Mouse (Mus musculus): ENCODE measurements around the gene Nmnat1.
"Not testable (repeated sequence)": the region's sequence is repeated elsewhere in the genome, so short reads cannot be mapped to it uniquely, and the experiment has no call there.

Nmnat1 gene

DNA sequence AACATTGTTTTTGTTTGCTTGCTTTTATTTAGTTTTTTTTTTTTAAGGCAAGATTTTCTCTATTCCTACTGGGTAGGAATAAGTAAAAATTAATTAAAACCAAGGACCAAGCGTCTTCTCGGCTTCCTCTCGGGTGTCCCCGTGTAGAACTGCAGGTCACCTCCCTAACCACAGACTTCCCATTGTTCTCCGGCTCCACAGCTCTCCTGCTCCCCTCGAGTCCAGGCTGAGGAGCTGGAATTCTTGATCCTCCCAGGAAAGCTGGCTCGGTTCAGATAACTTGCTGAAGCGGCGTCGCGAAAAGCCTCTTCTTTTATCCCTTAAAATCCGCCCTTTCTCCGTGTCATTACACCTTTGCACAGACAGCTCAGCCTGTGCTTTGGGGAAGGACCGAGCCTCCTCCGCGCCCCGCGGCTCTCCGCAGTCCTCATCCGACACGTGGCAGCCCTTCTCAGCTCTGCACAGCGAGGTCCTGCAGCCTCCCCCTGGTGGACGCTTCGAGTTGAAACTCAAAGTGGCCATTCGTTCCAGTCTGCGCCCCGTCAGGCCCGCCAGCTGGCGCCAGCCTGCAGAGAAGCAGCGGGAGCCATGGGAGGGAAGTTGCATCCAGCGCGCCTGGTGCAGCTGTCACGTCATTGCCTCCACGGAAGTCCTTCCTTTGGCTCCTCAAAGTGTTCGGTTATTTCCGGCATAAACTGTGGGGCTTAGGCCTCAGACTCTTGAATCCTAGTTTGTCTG lies 39.9 kb downstream of the Nmnat1 start:
- peak; percentile 99 for DNase-seq (ENCODE audit: low spot score)

DNA sequence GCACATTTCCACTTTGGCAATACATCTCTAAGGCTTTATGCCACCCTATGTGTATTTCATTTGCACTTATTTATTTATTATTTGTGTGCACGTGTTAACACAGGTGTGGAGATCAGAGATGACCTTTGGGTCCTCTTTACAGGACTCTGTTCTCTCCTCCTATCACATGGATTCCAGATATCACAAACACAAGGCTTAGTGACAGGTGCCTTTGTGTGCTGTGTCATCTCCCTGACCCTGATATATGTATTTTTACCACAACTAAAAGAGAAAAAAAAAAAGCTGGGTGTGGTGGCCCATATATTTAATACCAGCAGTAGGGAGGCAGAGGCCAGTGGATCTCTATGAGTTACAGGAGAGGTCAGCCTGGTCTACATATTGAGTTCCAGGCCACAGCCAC lies 40.5 kb downstream of the Nmnat1 start:
- DNase-seq (ENCODE audit: low spot score), result no peak

DNA sequence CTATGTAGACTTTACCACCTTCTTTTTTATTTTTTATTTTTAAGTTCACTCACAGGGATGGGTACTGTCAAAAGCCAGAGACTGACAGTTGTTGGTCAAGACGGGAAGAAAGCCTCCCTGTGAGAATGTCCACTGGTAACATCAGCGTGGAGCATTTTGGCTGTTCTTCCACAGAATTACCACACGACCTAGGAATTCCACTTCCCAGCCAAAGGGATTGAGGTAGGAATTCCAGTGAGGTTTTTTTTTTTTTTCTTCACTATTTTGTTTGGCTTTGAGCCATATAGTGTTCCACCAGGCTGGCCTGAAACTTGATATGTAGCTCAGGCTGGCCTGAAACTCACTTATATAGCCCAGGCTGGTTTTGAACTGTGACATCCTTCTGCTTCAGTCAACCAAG lies 42.6 kb downstream of the Nmnat1 start:
- no peak for DNase-seq (ENCODE audit: low spot score)

DNA sequence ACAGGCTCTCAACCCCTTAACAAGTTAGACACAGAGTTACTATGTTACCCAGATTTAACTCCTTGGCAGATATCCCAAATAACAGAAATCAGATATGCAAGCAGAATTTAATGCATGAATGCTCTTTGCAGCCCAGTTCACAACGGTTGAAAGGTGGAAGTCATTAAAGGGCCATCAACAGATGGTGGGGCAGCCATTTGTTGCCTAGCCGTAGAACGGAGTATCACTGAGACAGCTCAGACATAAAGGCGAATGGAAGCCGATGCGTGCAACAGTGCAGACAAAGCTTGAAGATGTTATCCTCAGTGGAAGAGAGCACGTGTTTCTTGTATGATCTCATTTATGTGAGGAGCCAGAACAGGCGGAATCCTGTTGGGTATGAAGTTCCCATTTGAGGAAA lies 44.4 kb downstream of the Nmnat1 start:
- DNase-seq (ENCODE audit: low spot score), result peak; percentile 66

DNA sequence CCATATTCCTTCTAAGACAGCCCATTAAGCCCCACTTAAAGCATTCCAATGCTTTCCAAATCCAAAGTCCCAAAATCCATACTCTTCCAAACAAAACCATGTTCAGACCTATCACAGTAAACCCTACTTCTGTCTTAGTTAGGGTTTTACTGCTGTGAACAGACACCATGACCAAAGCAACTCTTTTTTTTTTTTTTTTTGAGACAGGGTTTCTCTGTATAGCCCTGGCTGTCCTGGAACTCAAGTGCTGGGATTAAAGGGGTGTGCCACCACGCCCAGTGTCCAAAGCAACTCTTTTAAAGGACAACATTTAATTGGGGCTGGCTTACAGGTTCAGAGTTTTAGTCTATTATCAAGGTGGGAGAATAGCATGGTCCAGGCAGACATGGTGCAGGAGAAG lies 53.1 kb downstream of the Nmnat1 start:
- DNase-seq (ENCODE audit: low spot score), result not testable (repeated sequence)

DNA sequence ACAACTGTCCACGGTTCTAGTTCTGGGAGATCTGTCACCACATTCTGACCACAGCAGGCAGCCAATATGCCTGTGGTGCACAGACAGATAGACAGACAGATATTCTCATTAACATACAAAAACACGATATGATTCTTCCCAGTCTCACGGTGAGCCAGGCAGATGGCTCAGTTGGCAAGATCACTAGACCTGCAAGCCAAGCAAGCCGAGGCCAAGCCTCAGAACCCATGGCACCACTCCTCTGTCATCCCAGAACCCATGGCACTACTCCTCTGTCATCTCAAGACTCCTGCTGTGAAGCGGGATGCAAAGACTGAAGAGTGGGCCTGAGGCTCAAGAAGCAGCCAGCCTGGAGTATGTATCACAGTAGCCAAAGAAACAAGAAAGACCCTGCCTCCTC lies 55.4 kb downstream of the Nmnat1 start:
- no peak for DNase-seq (ENCODE audit: low spot score)

DNA sequence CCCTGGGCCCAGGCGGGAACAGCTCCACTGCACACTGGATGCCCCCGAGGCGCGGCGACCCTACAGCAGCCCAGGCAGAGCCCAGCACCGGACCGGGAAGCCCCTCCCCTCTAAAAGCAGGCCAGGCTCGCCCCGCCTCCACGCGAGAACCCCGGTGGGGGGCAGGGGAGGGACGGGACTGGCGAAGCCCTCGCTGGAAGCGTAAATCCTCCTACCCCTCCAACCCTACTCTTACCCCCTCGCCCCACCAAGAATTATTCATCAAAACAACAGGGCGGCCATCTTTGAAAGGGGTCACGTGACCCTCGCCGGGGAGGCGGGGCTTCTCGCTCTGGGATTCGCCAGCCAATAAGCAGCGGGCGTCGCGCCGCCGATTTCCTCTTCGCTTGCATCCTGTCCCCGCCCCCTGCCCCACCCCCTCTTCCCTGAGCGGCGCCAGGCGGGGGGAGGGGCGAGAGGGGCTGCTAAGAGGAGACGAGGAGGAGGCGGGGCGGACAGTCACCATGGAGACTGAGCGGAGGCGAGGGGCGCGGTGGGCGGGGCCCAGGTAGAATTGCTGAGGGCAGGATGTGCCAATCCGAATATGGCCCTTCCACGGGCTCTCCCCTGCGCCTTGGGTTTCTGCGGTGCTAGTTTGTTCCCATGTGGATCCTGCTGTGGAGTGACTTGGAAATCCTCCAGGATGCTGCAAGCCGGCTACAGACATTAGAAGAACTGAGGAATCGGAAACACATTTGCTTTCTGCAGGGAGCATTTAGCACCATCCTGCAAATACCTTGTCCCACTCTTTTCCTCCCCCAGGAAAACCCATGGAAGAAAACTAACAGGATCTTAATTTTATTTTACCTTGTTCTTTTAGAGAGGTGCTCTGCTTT lies 58.4 kb downstream of the Nmnat1 start, which contains the start of gene Ube4b:
Ube4b (minus strand) TSS at position 425 of the 875 bp plus-strand sequence.
- DNase-seq (ENCODE audit: low spot score), result peak; percentile 100

DNA sequence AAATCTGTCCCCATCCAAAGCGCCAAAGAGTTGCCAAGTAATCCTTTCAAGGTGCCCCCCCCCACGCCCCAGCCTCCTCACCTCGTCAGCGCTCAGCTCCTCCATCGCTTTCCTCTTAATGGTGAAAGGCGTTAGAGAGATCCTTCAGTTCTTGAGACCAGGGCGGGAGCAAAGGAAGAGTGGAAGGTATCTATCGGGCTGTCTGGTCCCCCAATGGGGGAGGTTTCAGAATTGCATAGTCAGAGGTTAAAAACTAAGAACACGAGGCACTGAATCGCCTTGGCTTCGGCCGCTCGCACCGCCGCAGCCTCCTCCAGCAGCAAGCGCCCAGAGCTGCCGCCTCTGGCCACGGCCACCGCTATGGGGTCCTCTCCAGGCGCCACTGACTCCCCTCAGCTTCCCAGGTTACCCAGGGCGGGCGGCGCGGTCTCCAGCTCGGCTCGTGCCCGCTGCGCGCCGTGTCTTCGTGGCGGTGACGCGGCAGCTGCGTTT lies 59.2 kb downstream of the Nmnat1 start:
- DNase-seq (ENCODE audit: low spot score), result no peak

DNA sequence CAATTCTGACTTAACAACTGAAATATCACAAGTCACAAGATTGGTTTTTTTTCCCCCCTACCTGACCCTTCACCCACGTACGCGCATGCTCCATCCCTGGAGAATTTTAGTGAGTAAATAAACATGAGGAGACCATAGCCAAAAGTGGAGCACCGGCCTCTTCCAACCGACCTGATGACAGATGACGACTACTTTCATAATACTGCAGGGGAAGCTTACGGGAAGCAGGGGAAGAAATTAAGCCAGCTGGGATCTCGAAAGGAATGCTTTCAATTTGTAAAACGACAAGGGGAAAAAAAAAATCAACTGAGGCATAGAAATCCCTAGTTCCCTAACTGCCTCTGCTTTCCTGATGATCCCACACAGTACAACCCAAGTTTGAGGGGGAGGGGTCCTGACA lies 60.2 kb downstream of the Nmnat1 start:
- DNase-seq (ENCODE audit: low spot score), result peak; percentile 15

DNA sequence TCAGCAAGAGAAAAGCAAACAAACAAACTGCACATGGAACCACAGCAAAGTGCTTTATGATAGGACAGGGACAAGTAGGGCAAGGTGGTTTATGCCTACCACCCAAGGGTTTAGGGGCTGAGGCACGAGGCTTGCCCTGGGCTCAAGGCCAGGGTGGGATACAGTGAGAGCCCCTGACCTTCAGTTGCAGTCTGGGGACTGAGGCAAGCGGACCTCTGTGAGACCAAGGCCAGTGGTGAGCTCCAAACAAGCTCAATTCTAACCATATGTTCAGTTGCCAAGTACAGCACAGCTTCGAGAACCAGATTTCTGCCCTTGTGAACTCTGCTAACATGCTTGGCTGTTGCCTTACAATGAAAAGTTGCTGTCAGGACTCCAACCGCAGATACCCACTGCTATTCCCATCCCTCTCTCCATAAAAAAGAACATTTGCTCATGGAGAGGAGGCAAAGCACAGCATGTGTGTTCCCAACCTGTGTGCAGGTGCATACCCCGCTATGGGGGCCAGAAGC lies 67.1 kb downstream of the Nmnat1 start:
- DNase-seq (ENCODE audit: low spot score), result no peak
